Mouse (Mus musculus): Measurements from ENCODE around the gene Crot. TPM values are rescaled to one million over a fixed set of nuclear protein-coding genes. Genes with fewer than 3 reads are reported as not detected.

The Crot gene
- polyA plus RNA-seq (2021): 83.5 TPM

DNA sequence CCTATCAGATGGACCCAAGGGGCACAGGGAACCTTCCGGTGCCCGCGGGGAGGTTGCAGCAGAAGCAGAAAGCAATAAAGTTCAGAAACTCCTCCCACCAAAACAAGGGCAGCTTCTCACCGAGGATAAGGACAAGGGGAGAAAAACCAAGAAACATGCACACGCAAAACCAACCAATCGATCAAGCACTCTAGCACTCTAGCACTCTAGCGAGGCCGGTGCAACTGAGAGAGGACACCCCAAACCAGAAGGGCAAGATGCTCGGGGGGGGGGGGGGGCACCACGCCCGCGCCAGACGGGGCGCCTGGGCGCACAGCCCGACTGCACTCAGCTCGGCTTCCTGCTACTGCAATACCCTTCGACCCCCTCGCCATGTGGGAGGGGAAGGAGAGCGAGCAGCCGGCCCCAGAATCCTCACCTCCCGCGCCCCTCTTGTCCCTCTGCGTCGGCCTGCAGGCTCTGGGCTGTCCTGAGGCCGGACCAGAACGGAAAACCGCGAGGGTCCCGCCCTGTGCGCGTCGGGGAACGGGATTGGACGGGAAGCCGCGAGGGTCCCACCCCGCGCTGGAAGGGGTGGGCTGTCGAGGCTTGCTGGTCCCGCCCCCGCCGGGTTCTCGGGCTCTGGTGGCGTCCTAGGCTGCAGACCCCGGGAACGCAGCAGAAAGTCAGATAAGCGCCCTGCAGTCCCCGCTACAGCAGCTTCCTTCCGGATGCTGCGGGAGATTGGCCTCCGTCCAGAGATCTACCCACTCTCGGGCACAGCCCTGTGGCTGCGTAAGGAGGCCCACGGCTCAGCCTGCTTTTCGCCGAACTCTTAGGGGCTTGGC is at the start of gene Crot:
Gene Crot (minus strand): TSS at position 639 of the 827 bp plus-strand sequence.
- no peak for TF ChIP-seq CTCF (IDR thresholded peaks at IDR 0.05)
- H3K27me3 ChIP-seq: no peaks in the 10 kb centered on the region
- in situ Hi-C loops (cut with MboI; ENCODE audit: low pct_unique_long_range_greater_than_20kb): loop anchor here (10.0 kb wide), 2 partner anchors 48 to 118 kb away; no protein-coding TSS in a partner anchor
- CTCF ChIA-PET: interaction anchor here (0.7 to 2.7 kb wide), 2 partner anchors 59 kb away, joined by 3 to 11 read pairs; no protein-coding TSS in a partner anchor
- ATAC-seq: peak; percentile 98
- POLR2A ChIA-PET: interaction anchor here (0.6 to 1.6 kb wide), 4 partner anchors 9 to 59 kb away, joined by 3 to 4 read pairs (median 4); no protein-coding TSS in a partner anchor
- DNase-seq (ENCODE audit: low read depth, low spot score): no peak

DNA sequence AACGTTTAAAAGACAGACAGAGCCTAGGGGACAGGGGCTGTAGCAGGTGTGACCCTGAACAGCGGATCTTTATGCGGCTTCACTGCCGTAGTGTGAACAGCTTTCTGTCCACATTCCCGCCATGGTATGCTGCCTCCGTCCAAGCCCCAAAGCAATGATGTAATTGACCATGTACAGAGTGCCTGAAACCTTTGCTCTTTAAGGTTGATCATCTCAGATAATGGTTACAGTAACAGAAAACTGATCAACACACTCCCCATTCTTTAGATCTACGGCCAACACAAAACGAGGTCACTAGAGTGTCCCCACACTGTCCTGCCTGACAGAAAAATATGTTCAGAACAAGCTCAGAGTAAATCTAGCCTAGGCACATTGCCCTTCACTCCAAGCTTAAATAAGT is 48.8 kb upstream of the Crot start:
- ChIA-PET CTCF (interaction anchor here (1.5 to 7.6 kb wide), 2 partner anchors 11 to 16 kb away, joined by 3 to 40 read pairs; no protein-coding TSS in a partner anchor), POLR2A (interaction anchor here (0.7 kb wide), 2 partner anchors 32 to 78 kb away, joined by 3 to 5 read pairs; no protein-coding TSS in a partner anchor)
- TF ChIP-seq CTCF (IDR thresholded peaks at IDR 0.05): no peak
- in situ Hi-C loops (cut with MboI; ENCODE audit: low pct_unique_long_range_greater_than_20kb): loop anchor here (10.0 kb wide), 2 partner anchors 51 to 101 kb away; partner anchors contain the start of gene Crot
- ATAC-seq: no peak
- H3K27me3 ChIP-seq: peaks cover 4% of the 10 kb centered on the region
- no peak for DNase-seq (ENCODE audit: low read depth, low spot score)

DNA sequence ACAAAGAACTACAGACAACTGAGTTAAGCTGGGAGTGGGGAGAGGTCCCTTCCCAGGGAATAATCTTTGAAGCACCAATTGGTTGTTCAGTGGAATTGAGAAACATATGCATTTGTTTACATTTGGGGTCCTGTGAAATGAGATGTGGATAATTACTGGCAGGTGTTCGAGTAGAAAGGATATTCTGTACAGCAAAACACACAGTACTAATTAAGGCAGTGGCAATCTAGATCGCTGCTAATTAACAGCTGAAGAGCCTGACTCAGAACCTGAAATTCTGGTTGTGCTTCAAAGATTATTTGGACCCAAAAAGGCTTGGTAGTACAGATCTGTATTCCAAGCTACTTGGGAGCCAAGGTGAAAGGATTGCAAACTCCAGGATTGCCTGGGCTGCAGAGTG is 47.7 kb upstream of the Crot start:
- CTCF ChIA-PET: interaction anchor here (1.5 to 7.6 kb wide), 2 partner anchors 12 to 15 kb away, joined by 3 to 40 read pairs; no protein-coding TSS in a partner anchor
- peaks cover 4% of the 10 kb centered on the region for H3K27me3 ChIP-seq
- in situ Hi-C loops (cut with MboI; ENCODE audit: low pct_unique_long_range_greater_than_20kb): loop anchor here (10.0 kb wide), 2 partner anchors 50 to 100 kb away; partner anchors contain the start of gene Crot
- ATAC-seq: no peak
- POLR2A ChIA-PET: no interaction called here
- no peak for DNase-seq (ENCODE audit: low read depth, low spot score)
- TF ChIP-seq CTCF (IDR thresholded peaks at IDR 0.05): no peak

DNA sequence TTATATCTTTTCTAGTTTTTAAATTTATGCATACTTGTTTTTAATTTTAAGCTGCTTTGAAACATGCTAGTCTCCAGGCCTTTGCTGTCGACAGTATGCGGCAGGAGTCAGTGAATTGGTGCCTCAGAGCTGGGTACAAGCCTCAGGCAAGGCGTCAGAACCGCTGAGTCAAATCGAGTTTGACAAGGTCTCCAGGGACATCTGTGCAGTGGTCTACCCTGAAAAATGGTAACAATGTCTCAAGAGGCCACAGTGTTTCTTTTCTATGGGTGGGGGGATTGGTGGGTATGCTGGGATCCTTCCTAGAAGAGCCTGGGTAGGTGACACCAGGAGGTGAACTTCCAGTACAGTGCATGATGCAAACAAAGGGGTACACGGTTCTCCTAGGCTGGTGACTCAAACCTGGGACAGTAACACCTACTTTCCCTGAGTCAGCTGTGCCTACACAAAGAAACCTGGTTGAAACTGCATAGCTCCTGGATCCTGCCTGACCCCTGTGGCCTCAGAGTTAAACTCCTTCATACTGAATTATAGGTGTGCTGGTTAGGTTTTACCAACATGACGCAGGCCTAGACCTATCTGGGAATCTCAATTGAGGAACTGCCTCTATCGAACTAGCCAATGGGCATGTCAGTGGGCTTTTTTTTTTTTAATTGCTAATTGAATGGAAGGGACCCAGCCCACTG is 46.6 kb upstream of the Crot start:
- H3K27me3 ChIP-seq: peaks cover 4% of the 10 kb centered on the region
- no peak for ATAC-seq
- no peak for DNase-seq (ENCODE audit: low read depth, low spot score)
- TF ChIP-seq CTCF (IDR thresholded peaks at IDR 0.05): no peak
- in situ Hi-C loops (cut with MboI; ENCODE audit: low pct_unique_long_range_greater_than_20kb): loop anchor here (10.0 kb wide), 2 partner anchors 49 to 99 kb away; partner anchors contain the start of gene Crot
- CTCF ChIA-PET: interaction anchor here (0.7 to 7.6 kb wide), 3 partner anchors 12 to 16 kb away, joined by 3 to 40 read pairs (median 4); no protein-coding TSS in a partner anchor
- POLR2A ChIA-PET: no interaction called here

DNA sequence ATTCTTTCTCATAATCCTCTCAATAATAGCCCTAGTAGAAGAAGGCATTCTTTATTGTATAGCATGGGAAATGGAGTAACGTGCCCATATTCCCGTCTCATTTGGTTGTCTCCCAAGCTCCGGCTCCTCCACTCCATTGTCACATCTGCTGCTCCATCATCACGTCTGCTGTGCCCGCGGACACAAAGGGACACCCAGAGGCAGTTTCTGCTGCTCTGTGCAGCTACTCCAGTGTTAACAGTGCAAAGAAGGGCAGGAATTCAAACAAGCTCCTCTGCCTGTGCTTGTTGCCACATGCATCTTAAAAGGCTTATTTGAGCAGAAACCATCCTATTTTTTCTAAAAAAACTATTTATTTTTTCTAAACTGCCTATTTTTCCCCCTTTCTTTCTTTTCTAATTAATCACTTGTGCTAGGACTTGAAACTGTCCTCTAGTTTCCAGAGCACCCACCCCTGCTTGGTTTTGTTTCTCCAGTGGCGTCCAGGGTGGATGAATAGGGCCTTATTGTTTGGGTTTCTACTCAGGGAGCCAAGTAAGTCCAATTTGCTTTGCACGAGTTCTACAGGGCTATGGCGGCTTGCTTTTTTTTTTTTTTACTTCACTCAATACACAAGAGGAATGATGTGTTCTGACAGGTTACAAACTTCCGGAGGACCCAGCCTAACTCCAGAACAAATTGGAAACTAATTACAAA is 45.7 kb upstream of the Crot start:
- no peak for TF ChIP-seq CTCF (IDR thresholded peaks at IDR 0.05)
- CTCF ChIA-PET: interaction anchor here (7.6 kb wide), 1 partner anchor 14 kb away, joined by 40 read pairs; no protein-coding TSS in a partner anchor
- ATAC-seq (no peak), DNase-seq (ENCODE audit: low read depth, low spot score) (no peak)
- POLR2A ChIA-PET: no interaction called here
- in situ Hi-C loops (cut with MboI; ENCODE audit: low pct_unique_long_range_greater_than_20kb): loop anchor here (10.0 kb wide), 2 partner anchors 48 to 98 kb away; partner anchors contain the start of gene Crot
- no peaks in the 10 kb centered on the region for H3K27me3 ChIP-seq

DNA sequence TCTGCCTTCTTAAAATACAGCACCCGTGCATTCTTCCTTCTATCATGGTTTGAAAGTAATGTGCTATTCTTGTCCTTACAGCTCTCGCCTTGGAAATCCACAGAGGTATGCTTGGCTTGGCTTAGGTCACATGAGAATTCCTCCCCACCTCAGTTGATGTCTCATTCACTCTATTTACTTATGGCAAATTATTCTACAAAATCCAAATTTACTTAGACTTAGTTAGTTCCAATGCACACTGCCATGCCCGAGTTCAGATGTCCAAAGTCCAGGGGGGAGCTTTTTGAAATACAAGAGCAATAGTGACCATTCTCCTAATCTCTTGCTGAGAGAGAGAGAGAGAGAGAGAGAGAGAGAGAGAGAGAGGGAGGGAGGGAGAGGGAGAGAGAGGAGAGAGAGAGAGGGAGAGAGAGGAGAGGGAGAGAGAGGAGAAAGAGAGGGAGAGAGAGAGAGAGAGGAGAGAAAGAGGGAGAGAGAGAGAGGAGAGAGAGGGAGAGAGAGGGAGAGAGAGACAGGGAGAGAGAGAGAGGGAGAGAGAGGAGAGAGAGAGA is 43.6 kb upstream of the Crot start:
- in situ Hi-C loops (cut with MboI; ENCODE audit: low pct_unique_long_range_greater_than_20kb): loop anchor here (10.0 kb wide), 2 partner anchors 46 to 96 kb away; partner anchors contain the start of gene Crot
- POLR2A ChIA-PET: no interaction called here
- no peaks in the 10 kb centered on the region for H3K27me3 ChIP-seq

DNA sequence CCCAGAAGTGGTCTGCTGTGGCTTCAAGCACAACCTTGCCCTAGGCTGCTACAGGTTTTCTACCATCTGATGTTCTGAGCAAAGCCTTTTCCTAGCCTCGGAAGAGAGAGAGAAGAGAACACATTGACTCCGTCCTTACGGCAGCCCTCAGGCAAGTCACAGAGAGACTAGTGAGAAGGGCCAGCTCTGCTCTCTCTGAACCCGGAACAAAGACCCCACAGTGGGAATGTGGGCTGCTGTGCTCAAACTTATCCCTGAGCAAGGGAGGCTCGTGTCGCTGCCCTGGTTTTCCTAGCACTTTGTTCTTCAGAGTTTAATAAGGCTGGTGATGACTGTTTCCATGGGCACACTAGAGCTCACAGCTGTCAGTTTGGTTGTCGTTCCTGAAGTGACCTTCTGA is 42.9 kb upstream of the Crot start:
- ChIA-PET POLR2A (no interaction called here), CTCF (interaction anchor here (1.0 kb wide), 1 partner anchor 25 kb away, joined by 3 read pairs; no protein-coding TSS in a partner anchor)
- in situ Hi-C loops (cut with MboI; ENCODE audit: low pct_unique_long_range_greater_than_20kb): loop anchor here (10.0 kb wide), 2 partner anchors 45 to 95 kb away; partner anchors contain the start of gene Crot

More for the DNA sequence above, 43.6 kb upstream of the Crot start:
- TF ChIP-seq CTCF (IDR thresholded peaks at IDR 0.05): no peak
- DNase-seq (ENCODE audit: low read depth, low spot score) (no peak), ATAC-seq (peak; percentile 86)
- CTCF ChIA-PET: interaction anchor here (1.0 kb wide), 1 partner anchor 26 kb away, joined by 3 read pairs; no protein-coding TSS in a partner anchor

DNA sequence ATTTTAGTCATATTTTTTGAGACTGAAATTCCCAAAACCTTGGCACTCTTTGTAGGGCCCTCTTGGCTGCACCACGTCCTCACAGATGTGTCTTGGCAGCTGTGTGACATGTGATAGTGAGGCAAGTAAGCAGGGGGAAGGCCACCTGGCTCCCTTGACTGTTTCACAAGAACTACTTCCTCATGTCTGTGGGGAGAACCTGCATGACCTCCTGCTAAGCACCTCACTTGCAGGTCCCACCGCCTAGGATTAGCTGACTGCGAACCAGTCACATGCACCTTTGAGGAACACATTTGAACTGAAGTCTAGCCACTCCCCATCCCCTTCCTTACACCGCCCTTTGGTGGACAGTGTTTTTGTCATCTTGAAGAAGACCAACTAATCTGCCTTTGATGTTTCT is 40.2 kb upstream of the Crot start:
- H3K27me3 ChIP-seq: no peaks in the 10 kb centered on the region
- in situ Hi-C loops (cut with MboI; ENCODE audit: low pct_unique_long_range_greater_than_20kb): no loop called here
- ChIA-PET POLR2A (no interaction called here), CTCF (interaction anchor here (1.1 kb wide), 1 partner anchor 19 kb away, joined by 5 read pairs; no protein-coding TSS in a partner anchor)
- ATAC-seq (no peak), DNase-seq (ENCODE audit: low read depth, low spot score) (no peak)
- no peak for TF ChIP-seq CTCF (IDR thresholded peaks at IDR 0.05)

More for the DNA sequence above, 42.9 kb upstream of the Crot start:
- no peak for TF ChIP-seq CTCF (IDR thresholded peaks at IDR 0.05)
- no peak for ATAC-seq
- no peaks in the 10 kb centered on the region for H3K27me3 ChIP-seq
- DNase-seq (ENCODE audit: low read depth, low spot score): no peak

DNA sequence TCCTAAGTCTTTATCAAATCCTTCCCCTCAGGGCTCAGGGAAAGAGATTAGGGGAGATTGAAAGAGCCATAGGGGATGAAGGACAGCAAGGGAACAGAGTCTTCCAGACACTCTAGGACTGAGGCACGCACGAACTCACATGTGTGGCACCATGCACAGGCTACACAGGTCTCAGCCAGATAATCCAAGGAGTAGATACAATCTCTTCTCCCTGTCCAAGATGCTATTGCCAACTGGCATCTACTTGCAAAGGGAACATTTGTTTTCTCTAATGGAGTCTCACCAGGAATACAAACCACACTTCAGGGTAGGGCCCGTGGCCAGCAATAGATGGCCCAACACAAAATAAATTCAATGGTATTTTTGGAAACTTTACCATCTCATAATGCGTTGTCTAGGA is 38.3 kb upstream of the Crot start:
- ChIA-PET POLR2A (no interaction called here), CTCF (interaction anchor here (1.4 kb wide), 1 partner anchor 35 kb away, joined by 3 read pairs; no protein-coding TSS in a partner anchor)
- in situ Hi-C loops (cut with MboI; ENCODE audit: low pct_unique_long_range_greater_than_20kb): no loop called here
- ATAC-seq: no peak
- H3K27me3 ChIP-seq: no peaks in the 10 kb centered on the region
- no peak for TF ChIP-seq CTCF (IDR thresholded peaks at IDR 0.05)
- DNase-seq (ENCODE audit: low read depth, low spot score): no peak

Data from Patski (cell line).